In the genomic region with DNA sequence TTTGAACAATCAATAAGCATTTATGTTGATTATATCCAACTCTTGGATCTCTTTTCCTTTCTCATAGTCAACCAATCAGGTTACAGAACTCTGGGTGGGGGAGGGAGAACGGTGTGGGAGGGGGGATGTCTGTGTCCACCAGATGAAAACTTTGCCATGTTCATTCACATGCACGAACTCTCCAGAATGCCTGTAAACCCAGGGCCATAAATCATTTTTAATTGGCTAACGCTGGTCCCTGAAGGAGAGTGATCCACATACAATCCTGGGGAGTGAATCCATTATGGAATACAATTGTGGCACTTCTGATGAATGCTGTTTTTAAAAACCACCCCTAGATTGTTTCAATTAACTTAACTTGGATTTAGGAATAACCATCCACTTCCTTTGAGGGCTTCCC, we compare ENCODE assay signal across 18 mouse cellular contexts.
"Had no signal": no experiment of that assay in that cellular context is flagged by ENCODE, and none has a peak within 500 bp of the region (broad histone marks: within the 10 kb centered on the region; RNA-seq: fewer than 3 reads in every experiment).

No protein-coding gene starts in this region.

- H3K9ac ChIP-seq: liver, embryonic 12.5 days; liver, embryonic 14.5 days; lung, embryonic 14.5 days; midbrain, embryonic 13.5 days; neural tube, embryonic 13.5 days; stomach, embryonic 15.5 days had no signal

- H3K4me1 ChIP-seq: midbrain, embryonic 13.5 days; stomach, embryonic 15.5 days had no signal

- ATAC-seq: liver, embryonic 12.5 days; midbrain, embryonic 13.5 days; midbrain, embryonic 16.5 days had no signal

- H3K4me3 ChIP-seq: liver, embryonic 12.5 days; midbrain, embryonic 13.5 days; myocyte; neural tube, embryonic 13.5 days; stomach, embryonic 15.5 days had no signal

- DNase-seq: lung, adult 18-20 months; lung, embryonic 14.5 days; lung, postnatal 10 days; lung, postnatal 4 days; retina, postnatal 1 day; right cerebral cortex, adult 18-20 months; right cerebral cortex, postnatal 14 days; thymus, adult 2 months; thymus, postnatal 36 days had no signal

- H3K9me3 ChIP-seq: liver, embryonic 12.5 days; midbrain, embryonic 13.5 days; neural tube, embryonic 13.5 days; stomach, embryonic 15.5 days had no signal

- H3K36me3 ChIP-seq: liver, embryonic 12.5 days; midbrain, embryonic 13.5 days; neural tube, embryonic 13.5 days; stomach, embryonic 15.5 days had no signal

- H3K4me2 ChIP-seq: liver, embryonic 12.5 days; lung, embryonic 14.5 days; midbrain, embryonic 11.5 days; midbrain, embryonic 13.5 days; neural tube, embryonic 13.5 days; stomach, embryonic 15.5 days had no signal

- H3K27ac ChIP-seq: liver, embryonic 12.5 days; liver, embryonic 14.5 days; midbrain, embryonic 13.5 days; neural tube, embryonic 13.5 days; stomach, embryonic 15.5 days; stomach, postnatal 0 days had no signal

- H3K27me3 ChIP-seq: liver, embryonic 12.5 days; midbrain, embryonic 13.5 days; neural tube, embryonic 13.5 days; stomach, embryonic 15.5 days had no signal
